Mouse (Mus musculus) liver (tissue): ENCODE data around the gene Dkk1.
"Not testable (repeated sequence)": the region's sequence is repeated elsewhere in the genome, so short reads cannot be mapped to it uniquely, and the experiment has no call there.

Source experiments
- DNase-seq: peaks from one replicate; pipeline ENCODE4 v3.0.0-alpha.2; 2020; ENCODE audit warnings: mixed read lengths

The Dkk1 gene

DNA sequence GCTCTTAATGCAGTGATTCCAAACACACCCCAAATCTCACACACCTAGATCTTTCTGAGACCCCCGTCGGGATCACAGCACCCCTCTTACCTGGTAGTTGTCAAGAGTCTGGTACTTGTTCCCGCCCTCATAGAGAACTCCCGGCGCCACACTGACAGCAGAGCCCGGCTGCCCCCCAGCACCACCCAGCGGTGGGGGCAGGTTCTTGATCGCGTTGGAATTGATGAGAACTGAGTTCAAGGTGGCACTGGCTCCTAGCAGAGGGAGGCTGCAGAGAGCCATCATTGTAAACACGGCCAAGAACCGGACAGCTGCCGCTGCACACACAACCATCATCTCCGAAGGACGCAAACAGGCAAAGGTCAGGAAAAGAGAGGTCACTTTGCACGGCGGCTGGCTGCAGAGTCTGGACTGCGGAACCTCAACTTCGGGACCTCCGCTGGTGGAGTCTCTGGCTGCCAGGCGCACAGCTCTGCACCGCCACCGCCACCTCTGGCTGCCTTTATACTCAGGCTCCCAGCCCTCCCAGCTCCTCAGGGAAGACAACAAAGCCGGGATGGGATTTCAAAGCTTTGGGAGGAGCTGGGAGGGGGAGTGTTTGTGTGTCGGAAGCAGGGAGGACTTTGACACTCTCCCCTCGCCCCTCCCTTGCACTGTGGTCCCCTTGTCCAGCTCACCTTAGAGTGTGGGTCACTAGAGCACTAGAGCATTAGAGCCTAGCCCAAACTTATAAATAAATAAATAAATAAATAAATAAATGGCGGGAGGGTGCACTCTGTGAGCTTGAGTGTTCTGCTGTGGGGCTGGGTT, at the start of gene Dkk1:
TSS of gene Dkk1 (minus strand) at position 622 of the 810 bp plus-strand sequence.
- peak; percentile 36 for DNase-seq

DNA sequence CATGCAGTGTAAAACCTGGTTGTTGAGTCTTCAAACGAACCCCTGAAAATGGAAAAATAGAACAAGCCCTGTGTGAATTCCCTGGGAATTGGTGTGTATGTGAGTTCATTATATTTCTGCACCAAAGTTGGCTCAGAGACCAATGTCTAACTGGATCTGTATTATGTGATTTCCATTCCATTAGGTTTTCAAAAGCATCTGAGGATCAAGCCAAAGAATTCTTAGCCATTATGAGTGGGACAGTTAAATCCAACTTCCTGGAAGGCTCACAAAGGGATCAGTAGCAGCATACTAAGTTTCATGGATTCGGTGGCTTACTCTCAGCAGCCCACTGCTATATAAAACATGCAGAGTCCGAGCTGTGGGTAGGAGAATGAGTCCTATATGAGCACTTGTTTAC, 36.9 kb upstream of the Dkk1 start:
- no peak for DNase-seq

DNA sequence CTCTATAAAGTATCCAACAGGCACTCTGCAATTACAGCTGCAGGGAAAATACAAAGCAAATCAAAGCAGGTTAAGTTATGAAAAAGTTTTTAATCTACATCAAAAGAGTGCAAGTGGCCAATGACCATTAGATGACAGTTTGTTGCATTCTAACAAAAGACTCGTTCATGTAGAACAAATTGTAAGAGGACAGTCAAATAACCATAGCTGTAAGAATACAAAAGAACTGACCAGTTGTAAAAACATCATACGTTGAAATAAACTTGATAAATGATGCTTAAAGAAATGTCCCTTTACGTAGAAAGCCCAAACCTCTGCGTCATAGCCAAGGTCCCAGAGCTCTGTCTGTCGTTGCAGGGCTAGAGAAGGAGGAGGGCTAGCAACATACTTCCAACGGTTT, 15.1 kb upstream of the Dkk1 start:
- DNase-seq, result no peak

DNA sequence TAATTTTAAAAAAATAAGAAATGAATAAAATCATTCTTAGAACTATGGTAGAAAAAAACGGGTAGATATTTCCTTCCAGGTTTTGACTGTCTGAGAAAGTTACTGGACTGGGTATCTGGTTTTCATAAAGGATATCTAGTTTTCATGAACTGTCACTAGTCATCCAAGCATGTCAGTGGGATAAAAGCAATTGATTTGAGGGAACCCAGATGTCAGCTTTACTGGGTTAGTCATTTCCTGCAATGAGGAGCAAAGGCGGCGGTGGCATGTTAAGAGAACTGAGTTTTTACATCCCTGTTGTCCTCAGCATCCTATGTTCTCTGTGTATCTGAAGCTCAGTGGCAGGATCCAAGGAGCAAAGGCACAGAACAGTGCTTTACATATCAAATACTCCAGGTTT, 14.4 kb upstream of the Dkk1 start:
- DNase-seq, result no peak

DNA sequence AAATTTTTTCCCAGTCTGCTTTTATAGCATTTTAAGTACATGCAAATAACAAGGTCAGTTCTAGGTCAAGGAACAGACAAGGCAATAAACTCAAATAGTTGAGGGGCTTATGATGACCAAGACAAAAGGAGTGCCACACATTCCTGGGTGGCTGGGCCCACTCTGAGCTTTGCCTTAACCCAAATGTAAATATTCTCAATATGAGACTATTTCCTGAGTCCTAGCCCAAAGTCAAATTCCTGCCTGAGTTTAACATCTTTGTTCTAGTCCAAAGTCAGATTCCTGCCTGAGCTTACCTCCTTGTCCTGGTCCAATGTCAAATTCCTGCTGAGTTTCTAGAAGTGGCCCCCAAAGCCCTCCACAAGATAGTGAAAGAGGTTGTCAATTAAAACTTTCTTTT, 8.6 kb upstream of the Dkk1 start:
- no peak for DNase-seq

DNA sequence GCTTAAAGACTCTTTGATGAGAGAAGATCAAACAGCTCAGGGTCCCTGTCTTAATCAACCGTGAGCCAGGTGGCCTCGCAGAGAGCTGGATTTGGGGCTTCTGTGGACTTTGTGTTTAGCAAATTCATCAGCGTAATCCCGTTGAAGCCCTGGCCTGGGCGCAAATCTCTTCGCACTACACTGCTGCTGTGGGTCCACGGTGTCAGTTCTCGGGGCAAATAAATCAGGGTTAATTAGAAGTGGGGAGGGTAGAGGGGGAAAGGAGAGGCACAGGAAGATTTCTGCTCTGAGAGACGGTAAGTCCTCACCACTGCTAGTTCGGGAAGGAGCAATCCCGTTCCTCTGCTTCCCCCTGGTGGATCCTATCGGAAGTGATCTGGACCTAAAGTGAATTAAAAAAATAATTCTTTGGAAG, 5.0 kb upstream of the Dkk1 start:
- DNase-seq, result peak; percentile 48

DNA sequence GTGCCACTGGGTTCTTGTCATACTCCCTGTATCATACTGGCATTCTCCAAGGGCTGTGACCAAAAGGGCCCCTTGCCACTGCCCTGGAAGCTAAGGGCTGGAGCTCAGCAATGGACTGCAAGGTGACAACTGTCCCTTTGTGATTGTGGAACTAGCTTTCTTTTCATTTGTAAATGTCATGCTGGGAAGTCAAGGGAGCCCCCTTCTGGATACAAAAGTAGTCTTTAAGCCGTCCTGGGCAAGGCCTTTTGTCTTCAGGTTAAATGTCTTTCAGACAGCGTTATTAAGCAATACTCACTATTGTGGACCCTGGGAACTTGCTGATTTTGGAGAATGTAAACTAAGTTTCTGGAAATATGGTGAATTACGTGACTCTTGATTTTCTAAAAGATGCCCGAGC, 4.3 kb upstream of the Dkk1 start:
- no peak for DNase-seq

DNA sequence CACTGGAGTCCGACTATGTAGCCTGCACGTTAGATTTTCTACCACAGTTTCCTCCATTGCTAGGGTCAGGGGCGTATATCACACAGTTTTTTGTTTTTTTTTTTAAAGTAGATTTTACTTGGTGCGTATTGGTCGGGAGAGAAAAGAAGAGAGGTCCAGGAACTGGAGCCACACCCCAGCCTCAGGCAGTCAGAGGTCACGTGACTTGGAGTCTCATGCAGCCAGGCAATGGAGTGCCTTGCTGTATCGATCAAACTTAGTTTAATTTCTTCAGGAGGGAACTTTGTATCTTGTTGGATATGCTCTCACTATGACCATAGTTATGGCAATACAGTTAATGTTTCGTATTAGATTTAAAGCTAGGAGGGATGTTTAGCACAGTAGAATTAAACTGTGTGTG, 2.8 kb upstream of the Dkk1 start:
- DNase-seq, result no peak

DNA sequence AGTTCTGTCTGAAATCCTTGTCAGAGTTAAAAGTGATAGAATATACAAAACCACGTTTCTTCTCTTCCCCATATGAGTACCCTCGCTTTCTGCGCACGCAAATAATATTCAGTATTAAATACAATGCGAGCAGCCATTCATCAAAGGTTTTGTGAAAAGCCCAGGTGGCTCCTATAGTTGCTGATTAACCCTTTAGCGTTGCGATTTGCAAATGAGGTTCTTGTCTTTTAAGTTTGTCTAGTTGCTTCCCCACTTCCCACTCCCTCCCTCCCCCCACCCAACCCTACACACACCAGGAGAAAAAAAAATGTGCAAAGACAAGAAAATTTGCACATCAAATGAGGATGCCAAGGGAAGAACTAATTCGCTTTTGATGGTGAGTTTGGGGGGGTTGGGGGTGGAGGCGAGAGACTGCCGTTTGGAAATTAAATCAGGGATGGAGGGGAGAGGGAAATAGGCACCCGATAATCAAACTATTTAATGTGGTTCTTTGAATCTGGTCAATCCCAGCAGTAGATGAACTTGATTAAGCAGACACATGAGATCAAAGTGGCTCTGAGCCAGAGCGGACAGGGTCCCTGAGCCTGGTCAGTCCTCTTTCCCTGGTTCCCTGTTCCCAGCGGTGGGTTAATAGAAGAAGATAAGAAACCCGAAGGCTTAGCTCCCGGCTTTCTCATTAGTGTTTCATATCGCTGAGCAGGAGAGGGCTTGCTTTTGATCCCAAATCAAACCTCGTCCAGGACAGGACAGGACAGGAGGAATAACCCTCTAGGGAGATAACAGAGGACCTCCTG, 586 bp upstream of the Dkk1 start:
- no peak for DNase-seq

DNA sequence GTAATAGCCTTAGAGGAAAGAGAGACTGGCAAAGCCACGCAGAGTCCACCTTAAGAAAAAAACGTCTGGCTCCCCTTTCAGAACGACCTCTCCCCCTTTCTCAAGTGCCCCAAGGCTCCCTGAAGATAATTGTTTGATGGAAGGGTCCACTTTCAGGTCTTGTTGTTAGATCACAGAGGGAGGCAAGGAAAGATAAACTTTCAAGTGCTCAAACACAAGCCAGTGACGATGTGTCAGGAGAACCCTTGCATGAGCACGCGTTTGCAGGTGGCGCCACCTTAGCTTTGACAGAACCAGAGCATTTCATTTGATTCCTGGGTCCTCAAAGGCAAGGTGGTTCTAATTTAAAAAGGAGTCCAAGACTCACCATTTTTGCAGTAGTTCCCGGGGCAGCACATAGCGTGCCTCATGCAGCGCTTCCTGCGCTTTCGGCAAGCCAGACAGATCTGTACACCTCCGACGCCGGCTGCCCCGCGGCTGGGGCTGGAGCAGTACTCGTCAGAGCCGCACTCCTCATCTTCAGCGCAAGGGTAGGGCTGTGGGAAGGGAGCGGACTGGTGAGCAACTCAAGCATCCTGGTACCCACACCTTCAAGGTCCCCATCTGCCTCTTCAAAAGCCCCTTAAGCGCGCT, 938 bp downstream of the Dkk1 start:
- peak; percentile 6 for DNase-seq

DNA sequence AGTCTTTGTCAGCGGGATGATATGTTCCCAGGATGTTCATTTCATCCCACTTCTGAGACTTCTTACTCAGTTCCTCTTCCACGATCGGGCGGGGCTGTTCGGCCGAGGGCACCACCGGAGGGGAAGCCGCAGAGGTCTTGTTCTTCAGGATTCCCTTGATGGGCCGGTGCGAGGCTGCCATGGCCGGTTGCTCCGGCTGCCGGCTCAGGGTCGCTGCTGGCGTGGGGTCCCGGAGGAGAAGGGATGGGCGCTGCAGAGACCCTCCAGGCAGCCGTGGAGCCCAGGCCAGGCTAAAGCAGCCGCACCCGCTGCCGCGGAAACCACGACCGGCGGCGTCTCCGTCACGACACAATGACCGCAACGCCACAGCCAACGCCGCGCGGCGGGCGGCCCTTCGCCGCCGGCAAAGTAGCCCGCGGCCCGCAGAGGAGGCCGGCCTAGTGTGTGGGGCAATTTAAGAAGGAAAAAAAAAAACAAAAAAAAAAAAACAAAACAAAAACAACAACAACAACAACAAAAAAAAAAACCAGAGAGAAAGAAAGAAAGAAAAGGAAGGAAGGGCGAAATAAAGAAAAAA, 10.0 kb downstream of the Dkk1 start:
- DNase-seq, result not testable (repeated sequence)

DNA sequence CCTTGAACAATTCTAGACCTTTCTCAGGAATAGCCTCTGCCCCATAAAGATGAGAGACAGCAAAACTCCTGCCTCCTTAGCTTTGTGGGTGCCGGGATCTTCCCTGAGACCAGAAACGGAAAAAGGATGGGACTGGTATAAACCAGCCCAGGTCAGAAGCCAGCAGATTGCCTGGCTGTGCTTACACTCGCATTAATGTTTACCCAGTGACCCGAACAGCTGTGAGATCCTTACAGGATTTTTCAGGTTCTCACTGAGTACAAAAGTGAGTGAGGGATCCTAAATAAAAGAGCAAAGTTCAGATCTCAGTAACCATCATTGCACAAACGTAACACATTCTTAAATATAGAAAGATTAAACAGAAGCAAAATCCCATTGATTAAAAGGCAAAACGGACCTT, 32.7 kb downstream of the Dkk1 start:
- DNase-seq, result no peak

DNA sequence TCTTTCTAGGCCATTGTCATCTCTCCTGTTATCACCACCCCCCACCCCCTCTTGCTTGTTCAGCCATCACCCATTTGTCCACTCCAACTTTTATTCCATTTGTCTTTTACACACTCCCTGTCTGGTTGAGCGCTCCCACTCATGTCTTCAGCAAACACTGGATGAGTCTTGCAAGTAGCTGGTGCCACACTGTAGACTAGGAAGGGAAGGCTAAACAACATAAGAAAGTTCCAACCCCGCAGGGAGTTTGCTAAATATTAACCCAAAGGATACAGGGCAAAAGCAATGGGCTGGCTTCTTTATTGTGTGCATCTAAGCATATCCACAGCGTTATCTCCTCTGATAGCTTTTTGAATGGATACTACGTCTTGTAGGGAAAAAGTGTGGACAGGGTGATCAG, 39.0 kb downstream of the Dkk1 start:
- no peak for DNase-seq

DNA sequence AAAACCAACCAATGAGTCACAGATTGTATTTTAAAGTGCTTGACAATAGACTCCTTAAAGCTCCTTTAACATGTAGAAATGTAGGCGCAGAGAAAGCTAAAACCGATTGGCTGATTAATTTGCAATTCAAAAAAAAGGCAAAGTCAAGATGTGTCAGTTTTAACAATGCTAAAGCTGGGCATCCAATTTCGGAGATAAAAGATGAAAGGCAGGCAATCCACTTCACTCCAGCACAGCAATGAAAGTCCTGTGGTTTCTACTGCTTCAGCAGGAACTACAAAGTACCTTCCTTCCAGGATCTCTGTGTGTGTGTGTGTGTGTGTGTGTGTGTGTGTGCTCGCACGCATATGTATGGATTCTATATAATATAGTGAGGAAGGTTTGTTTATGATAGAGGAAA, 44.0 kb downstream of the Dkk1 start:
- no peak for DNase-seq
